Mouse (Mus musculus) liver, postnatal 0 days (tissue): Measurements from ENCODE around the gene Ctu2.

ENCODE experiments used
- CTCF ChIP-seq: sonication (generic); IDR thresholded peaks from 2 replicates; pipeline ENCODE4 v1.5.1; 2016; ENCODE audit warnings: antibody characterized with exemption, low read depth
- EP300 ChIP-seq: IDR thresholded peaks from 2 replicates; pipeline ENCODE4 v1.6.1; 2016; ENCODE audit warnings: antibody characterized with exemption, low read depth, mild to moderate bottlenecking

GRCm38 (mm10) chr8:122463651-122464640, 12.0 kb upstream of the Ctu2 start:
- TF ChIP-seq CTCF (no peak), EP300 (peak; percentile 23; the same call in 1 of the 2 replicates)
